Mouse (Mus musculus) olfactory bulb, adult 2 months (tissue): ENCODE measurements around the gene Nt5e.

Experiments
- CTCF ChIP-seq: fragments of 200-500 bp; IDR thresholded peaks from 2 replicates; pipeline ENCODE4 v1.5.1; 2012; ENCODE audit warnings: low read depth, mild to moderate bottlenecking, low read length, moderate library complexity; ENCODE audit not compliant: insufficient read depth
- POLR2A ChIP-seq: fragments of 200-500 bp; IDR thresholded peaks from 2 replicates; pipeline ENCODE4 v1.6.1; 2012; ENCODE audit warnings: mild to moderate bottlenecking, low read depth, low read length, moderate library complexity; ENCODE audit not compliant: insufficient read depth

DNA sequence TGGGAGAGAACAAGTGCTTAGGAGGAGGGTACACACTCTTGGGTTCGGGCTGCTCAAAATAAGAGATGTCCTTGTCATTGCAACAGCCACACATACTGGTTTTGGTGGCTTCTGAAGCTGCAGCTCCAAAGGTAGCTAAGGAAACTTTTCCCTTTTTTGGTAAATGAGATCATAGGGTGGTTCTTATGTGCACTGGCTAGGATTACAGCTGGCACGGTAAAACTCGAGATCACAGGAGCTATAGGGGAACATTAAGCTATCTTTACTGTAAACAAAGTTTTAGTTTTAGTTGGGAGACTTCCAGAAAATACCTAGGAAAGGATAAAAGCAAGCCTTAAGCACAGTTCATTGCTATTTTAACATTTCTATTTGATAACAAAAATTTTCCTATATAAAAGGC is 24.2 kb downstream of the Nt5e start:
- TF ChIP-seq CTCF: no peak
- TF ChIP-seq POLR2A: no peak
